Mouse (Mus musculus) stomach, embryonic 15.5 days (tissue): ENCODE results near the gene Hspa8. TPM values are rescaled to one million over a fixed set of nuclear protein-coding genes. Genes with fewer than 3 reads are reported as not detected.
"Not testable (repeated sequence)": the region's sequence is repeated elsewhere in the genome, so short reads cannot be mapped to it uniquely, and the experiment has no call there.

Experiments
- ATAC-seq: fragments of 200-750 bp; cut with Nextera tagmentation; 2 replicates; pipeline ENCODE4 v1.8.0; 2017; ENCODE audit warnings: low read depth, moderate number of reproducible peaks, moderate TSS enrichment; ENCODE audit not compliant: insufficient read depth, low FRiP score
- H3K27ac ChIP-seq: fragments of 300-500 bp; sonication (generic); 2 replicates; pipeline ENCODE4 v1.5.1; 2015; ENCODE audit warnings: mild to moderate bottlenecking, inconsistent platforms
- H3K27me3 ChIP-seq: fragments of 300-500 bp; sonication (generic); replicated peaks from 2 replicates; pipeline ENCODE4 v1.6.1; 2015; ENCODE audit warnings: inconsistent platforms
- H3K36me3 ChIP-seq: fragments of 300-500 bp; sonication (generic); 2 replicates; pipeline ENCODE4 v1.6.1; 2015; ENCODE audit warnings: inconsistent platforms
- H3K4me1 ChIP-seq: fragments of 300-500 bp; sonication (generic); 2 replicates; pipeline ENCODE4 v1.6.1; 2015; ENCODE audit warnings: inconsistent platforms
- H3K4me2 ChIP-seq: fragments of 300-500 bp; sonication (generic); 2 replicates; pipeline ENCODE4 v1.6.1; 2015; ENCODE audit warnings: mild to moderate bottlenecking, inconsistent platforms
- H3K4me3 ChIP-seq: fragments of 300-500 bp; sonication (generic); replicated peaks from 2 replicates; pipeline ENCODE4 v1.5.1; 2015; ENCODE audit warnings: inconsistent platforms
- H3K9ac ChIP-seq: fragments of 300-500 bp; sonication (generic); 2 replicates; pipeline ENCODE4 v1.6.1; 2015; ENCODE audit warnings: inconsistent platforms
- H3K9me3 ChIP-seq: fragments of 300-500 bp; sonication (generic); 2 replicates; pipeline ENCODE4 v1.6.1; 2016; ENCODE audit warnings: inconsistent platforms
- WGBS: fragments of 180-500 bp; shearing (Covaris S2); methylation state at CpG from one replicate; pipeline ENCODE4 v1.1.7; 2015; 5-methylcytosine and 5-hydroxymethylcytosine counted together
- polyA plus RNA-seq: library from polyadenylated mRNA; unstranded; fragments of >200 nt; fragmentation: Nextera tagmentation; extraction: Ambion mirVana; gene quantifications from 2 replicates; pipeline ENCODE4 v1.2.1, GENCODE M21; 2015

Gene Hspa8
- polyA plus RNA-seq, 1 experiment from 2014 or later = 2,024 TPM

- H3K27me3 ChIP-seq, ATAC-seq, H3K4me2 ChIP-seq, H3K9ac ChIP-seq, H3K36me3 ChIP-seq, H3K27ac ChIP-seq, H3K9me3 ChIP-seq, H3K4me1 ChIP-seq, H3K4me3 ChIP-seq: not testable (repeated sequence)
- WGBS = 78% methylated on average over 6 of the region's 6 CpGs
Observed at GRCm38 (mm10) chr9:40773142-40773541, 27.6 kb upstream of the Hspa8 start.

- Histone ChIP-seq H3K4me3 (no peak overlapping the region), H3K9me3 (no peaks in the 10 kb centered on the region), H3K4me1 (no peaks in the 10 kb centered on the region), H3K27me3 (no peaks in the 10 kb centered on the region), H3K9ac (no peak overlapping the region), H3K27ac (no peak overlapping the region), H3K36me3 (no peaks in the 10 kb centered on the region), H3K4me2 (no peak overlapping the region)
- WGBS = 75% methylated on average over 4 of the region's 4 CpGs
- no peak for ATAC-seq
Observed at GRCm38 (mm10) chr9:40773869-40774268, 26.9 kb upstream of the Hspa8 start.

- Histone ChIP-seq H3K9ac (no peak overlapping the region), H3K4me1 (no peaks in the 10 kb centered on the region), H3K4me2 (no peak overlapping the region), H3K4me3 (no peak overlapping the region), H3K27ac (peak overlapping the region; percentile 55; the same call in 1 of the 2 replicates), H3K36me3 (0 out of 2 replicates have a peak, but pooled peaks cover 3% of the 10 kb centered on the region), H3K27me3 (no peaks in the 10 kb centered on the region), H3K9me3 (no peaks in the 10 kb centered on the region)
- no peak for ATAC-seq
- WGBS = 69% methylated on average over 1 of the region's 1 CpGs
Observed at GRCm38 (mm10) chr9:40776044-40776443, 24.7 kb upstream of the Hspa8 start.

- peak; percentile 50; the same call in 1 of the 2 replicates for ATAC-seq
- Histone ChIP-seq H3K9me3 (no peaks in the 10 kb centered on the region), H3K4me1 (no peaks in the 10 kb centered on the region), H3K27ac (peak overlapping the region; percentile 55; the same call in 1 of the 2 replicates), H3K4me2 (no peak overlapping the region), H3K9ac (no peak overlapping the region), H3K4me3 (no peak overlapping the region), H3K27me3 (no peaks in the 10 kb centered on the region), H3K36me3 (0 out of 2 replicates have a peak, but pooled peaks cover 3% of the 10 kb centered on the region)
- WGBS = 61% methylated on average over 11 of the region's 11 CpGs
Observed at GRCm38 (mm10) chr9:40776459-40777248, 24.1 kb upstream of the Hspa8 start.

- WGBS = 74% methylated on average over 3 of the region's 3 CpGs
- Histone ChIP-seq H3K36me3 (0 out of 2 replicates have a peak, but pooled peaks cover 3% of the 10 kb centered on the region), H3K4me2 (no peak overlapping the region), H3K27me3 (no peaks in the 10 kb centered on the region), H3K27ac (no peak overlapping the region), H3K9me3 (no peaks in the 10 kb centered on the region), H3K4me3 (no peak overlapping the region), H3K4me1 (no peaks in the 10 kb centered on the region), H3K9ac (no peak overlapping the region)
- ATAC-seq = no peak
Observed at GRCm38 (mm10) chr9:40780111-40780510, 20.7 kb upstream of the Hspa8 start.

GRCm38 (mm10) chr9:40780892-40781725, 19.7 kb upstream of the Hspa8 start:
- 72% methylated on average over 11 of the region's 11 CpGs for WGBS
- H3K9ac ChIP-seq = no peak overlapping the region
- H3K27me3 ChIP-seq = no peaks in the 10 kb centered on the region
- H3K4me3 ChIP-seq = no peak overlapping the region
- no peak for ATAC-seq
- 0 out of 2 replicates have a peak, but pooled peaks cover 3% of the 10 kb centered on the region for H3K36me3 ChIP-seq
- peak overlapping the region; percentile 53 for H3K27ac ChIP-seq
- H3K4me1 ChIP-seq = no peaks in the 10 kb centered on the region
- no peaks in the 10 kb centered on the region for H3K9me3 ChIP-seq
- no peak overlapping the region for H3K4me2 ChIP-seq

- ATAC-seq = no peak; the same call in 1 of the 2 replicates
- 33% methylated on average over 26 of the region's 26 CpGs for WGBS
- peak overlapping the region; percentile 53 for H3K27ac ChIP-seq
- peak overlapping the region; percentile 37 for H3K4me2 ChIP-seq
- H3K4me3 ChIP-seq = peak overlapping the region; percentile 12; the same call in 1 of the 2 replicates
- H3K4me1 ChIP-seq = no peaks in the 10 kb centered on the region
- H3K9ac ChIP-seq = no peak overlapping the region
- no peaks in the 10 kb centered on the region for H3K9me3 ChIP-seq
- H3K36me3 ChIP-seq = 0 out of 2 replicates have a peak, but pooled peaks cover 3% of the 10 kb centered on the region
- H3K27me3 ChIP-seq = no peaks in the 10 kb centered on the region
Observed at GRCm38 (mm10) chr9:40781726-40782581, 18.8 kb upstream of the Hspa8 start.

GRCm38 (mm10) chr9:40783641-40784373, 17.0 kb upstream of the Hspa8 start:
- ATAC-seq = peak; percentile 73
- H3K4me2 ChIP-seq = peak overlapping the region; percentile 32
- no peak overlapping the region for H3K4me3 ChIP-seq
- 27% methylated on average over 13 of the region's 13 CpGs for WGBS
- 0 out of 2 replicates have a peak, but pooled peaks cover 3% of the 10 kb centered on the region for H3K36me3 ChIP-seq
- H3K4me1 ChIP-seq = no peaks in the 10 kb centered on the region
- no peak overlapping the region for H3K9ac ChIP-seq
- H3K27me3 ChIP-seq = no peaks in the 10 kb centered on the region
- peak overlapping the region; percentile 64 for H3K27ac ChIP-seq
- no peaks in the 10 kb centered on the region for H3K9me3 ChIP-seq

GRCm38 (mm10) chr9:40784374-40784967, 16.3 kb upstream of the Hspa8 start:
- no peaks in the 10 kb centered on the region for H3K9me3 ChIP-seq
- no peaks in the 10 kb centered on the region for H3K27me3 ChIP-seq
- H3K9ac ChIP-seq = no peak overlapping the region
- 0 out of 2 replicates have a peak, but pooled peaks cover 3% of the 10 kb centered on the region for H3K36me3 ChIP-seq
- 25% methylated on average over 9 of the region's 9 CpGs for WGBS
- H3K4me2 ChIP-seq = peak overlapping the region; percentile 32
- no peaks in the 10 kb centered on the region for H3K4me1 ChIP-seq
- peak overlapping the region; percentile 64; the same call in 1 of the 2 replicates for H3K27ac ChIP-seq
- ATAC-seq = no peak
- H3K4me3 ChIP-seq = no peak overlapping the region

GRCm38 (mm10) chr9:40785452-40785851, 15.3 kb upstream of the Hspa8 start:
- Histone ChIP-seq H3K4me2 (no peak overlapping the region), H3K9ac (no peak overlapping the region), H3K36me3 (no peaks in the 10 kb centered on the region), H3K27ac (no peak overlapping the region), H3K4me3 (no peak overlapping the region), H3K27me3 (no peaks in the 10 kb centered on the region), H3K9me3 (no peaks in the 10 kb centered on the region), H3K4me1 (no peaks in the 10 kb centered on the region)
- WGBS = 71% methylated on average over 6 of the region's 6 CpGs
- ATAC-seq = no peak
